Mouse (Mus musculus): ENCODE measurements around the gene Tcf7l2.

DNA sequence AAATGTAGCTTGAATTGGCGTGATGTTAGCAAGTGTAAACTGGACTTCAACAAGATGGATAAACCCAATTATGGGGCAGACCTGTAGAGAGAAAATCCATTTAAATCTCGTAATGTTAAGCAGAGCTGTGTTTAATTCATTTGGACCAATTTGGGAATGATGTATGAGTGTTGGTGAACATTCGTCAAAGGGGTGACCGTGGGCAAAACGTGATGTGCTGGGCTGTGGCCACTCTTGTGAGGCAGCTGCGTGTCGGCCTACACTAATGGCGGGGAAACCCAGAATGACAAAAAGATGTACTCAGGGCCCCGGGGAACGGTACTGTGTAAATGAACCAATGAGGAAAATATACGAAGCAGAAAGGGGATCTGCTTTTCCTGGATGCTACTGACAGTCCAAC lies 24.2 kb downstream of the Tcf7l2 start:
- no peak for TF ChIP-seq MAX (IDR thresholded peaks at IDR 0.05; ENCODE audit: low read depth)
- TF ChIP-seq POLR2A (IDR thresholded peaks at IDR 0.05; ENCODE audit: insufficient read length, low read depth), result no peak
- no peak for TF ChIP-seq USF1 (IDR thresholded peaks at IDR 0.05; ENCODE audit: low read depth)
- no peak for TF ChIP-seq TCF12 (IDR thresholded peaks at IDR 0.05; ENCODE audit: insufficient read depth, poor library complexity, severe bottlenecking)
- no peak for TF ChIP-seq MYOD1 (IDR thresholded peaks at IDR 0.05; ENCODE audit: control insufficient read depth in 1 of 3, insufficient read length in 2 of 3, low read depth in 2 of 3)
- TF ChIP-seq CEBPB (IDR thresholded peaks at IDR 0.05; ENCODE audit: insufficient read depth, poor library complexity, severe bottlenecking), result no peak
- TF ChIP-seq POLR2AphosphoS2 (IDR thresholded peaks at IDR 0.05; ENCODE audit: insufficient read length, low read depth), result no peak
- no peak for TF ChIP-seq MYOG (IDR thresholded peaks at IDR 0.05; ENCODE audit: control insufficient read depth in 1 of 3, insufficient read depth in 1 of 3, insufficient read length in 2 of 3, low read depth in 2 of 3)
- TF ChIP-seq TCF3 (IDR thresholded peaks at IDR 0.05; ENCODE audit: insufficient read length, low read depth), result no peak
- TF ChIP-seq SRF (IDR thresholded peaks at IDR 0.05; ENCODE audit: control insufficient read depth, insufficient read length, low read depth), result no peak
